Mouse (Mus musculus) forelimb bud, embryonic 11.5 days (tissue): ENCODE results near the gene Anks6.

Experiments
- DNase-seq: peaks from one replicate; pipeline ENCODE4 v3.0.0-alpha.2; 2012; ENCODE audit warnings: low read depth, low spot score

Anks6 gene

GRCm38 (mm10) chr4:47046974-47047373 is 10.3 kb downstream of the Anks6 start:
- no peak for DNase-seq

GRCm38 (mm10) chr4:47043866-47044265 is 13.4 kb downstream of the Anks6 start:
- no peak for DNase-seq

DNA sequence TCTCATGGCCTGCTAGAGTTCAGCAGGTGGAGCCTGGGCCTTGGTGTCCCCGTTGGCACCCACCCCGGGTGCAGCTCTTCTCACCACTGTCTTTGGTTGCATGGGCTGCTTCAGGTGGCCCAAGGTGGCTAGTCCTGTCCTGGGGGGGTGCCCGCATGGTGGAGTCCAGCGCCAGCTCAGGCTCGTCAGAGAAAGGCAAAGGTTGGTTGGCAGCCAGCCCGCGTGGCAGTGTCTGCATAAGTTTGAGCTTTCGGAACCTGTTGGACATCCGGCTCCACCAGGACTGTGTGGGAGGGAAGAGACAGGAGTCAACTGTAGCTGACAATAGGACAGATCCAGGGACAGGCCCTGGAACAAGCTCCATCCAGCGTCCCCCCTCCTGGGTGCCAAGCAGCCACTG is 17.6 kb downstream of the Anks6 start:
- DNase-seq, result no peak

- DNase-seq, result peak; percentile 80
These were observed 19.9 kb downstream of the Anks6 start for GRCm38 (mm10) chr4:47037321-47037657.

DNA sequence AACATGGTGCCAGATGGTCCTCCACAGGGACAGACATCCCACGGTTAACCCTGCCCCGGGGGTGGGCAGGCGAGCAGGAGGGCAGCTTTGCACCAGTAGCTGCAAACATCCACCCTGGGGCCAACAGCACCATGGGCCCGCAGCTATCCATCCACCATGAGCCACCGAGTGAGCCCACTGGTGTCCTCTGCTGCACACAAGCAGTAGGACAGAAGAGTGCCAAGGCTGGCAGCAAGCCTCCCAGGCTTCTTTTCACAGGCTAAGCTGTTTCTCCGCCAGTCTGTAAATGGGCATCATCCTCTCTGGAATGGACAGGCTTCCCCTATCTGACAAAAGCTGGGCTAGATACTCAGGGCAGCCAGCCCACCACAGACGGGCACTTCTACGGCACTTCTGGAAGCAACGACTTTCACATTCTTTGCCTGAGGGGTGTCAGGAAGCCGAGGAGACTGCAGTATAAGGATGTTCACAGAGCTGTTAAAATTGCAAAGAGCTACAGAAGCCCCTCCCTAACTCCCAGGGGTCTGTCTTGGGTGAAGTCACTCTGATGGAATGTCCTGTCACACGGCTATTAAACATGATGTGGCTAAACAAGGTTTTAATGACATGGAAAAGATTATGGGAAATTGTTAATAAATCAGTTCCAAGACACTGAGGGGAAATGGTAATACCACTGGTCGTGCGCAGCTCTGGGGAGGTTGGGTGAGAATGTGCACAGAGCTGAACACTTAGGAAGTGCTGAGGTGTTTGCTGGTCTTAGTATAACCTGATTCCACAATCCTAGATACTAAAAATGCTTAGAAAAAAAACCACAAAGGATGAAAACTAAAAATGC is 20.5 kb downstream of the Anks6 start:
- no peak for DNase-seq

GRCm38 (mm10) chr4:47035536-47035935 is 21.7 kb downstream of the Anks6 start:
- DNase-seq, result no peak

DNA sequence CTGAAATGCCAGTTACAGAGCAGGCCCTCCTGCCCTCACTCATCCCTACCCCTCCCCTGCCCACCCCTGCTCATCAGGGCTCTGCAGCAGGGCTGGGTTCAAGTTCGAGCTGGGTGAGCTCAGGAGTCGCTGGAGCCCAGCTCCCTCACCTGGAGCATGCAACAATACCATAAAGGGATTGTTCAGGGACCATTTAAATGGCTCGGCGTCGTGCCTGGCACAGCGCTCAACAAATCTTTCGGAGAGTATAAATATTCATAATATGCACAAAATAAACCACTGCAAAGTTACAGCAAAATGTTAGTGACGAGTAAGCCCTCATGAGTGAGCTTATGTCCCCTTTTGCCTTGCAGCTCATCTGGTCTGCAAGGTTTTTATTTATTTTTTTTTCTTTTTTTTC is 25.1 kb downstream of the Anks6 start:
- DNase-seq, result no peak

DNA sequence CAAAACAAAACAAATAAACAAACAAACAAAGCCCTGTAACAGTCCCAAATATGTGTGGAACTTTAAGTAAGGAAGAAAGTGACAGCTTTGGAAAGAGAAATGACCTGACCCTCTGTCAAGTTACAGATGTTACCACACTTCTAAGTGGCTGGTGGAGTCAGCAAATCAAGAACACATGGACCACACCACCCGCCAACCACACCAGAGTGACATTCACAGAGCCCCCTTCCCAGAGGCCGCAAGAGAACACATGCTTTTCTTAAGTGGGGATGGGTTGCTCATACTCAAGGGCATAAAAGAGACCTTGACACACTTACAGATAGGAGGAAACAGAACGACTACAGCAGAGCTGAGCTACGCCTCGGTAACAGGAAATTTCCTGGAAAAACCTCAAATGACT is 28.4 kb downstream of the Anks6 start:
- peak; percentile 33 for DNase-seq

- DNase-seq, result no peak
These were observed 33.3 kb downstream of the Anks6 start for GRCm38 (mm10) chr4:47023949-47024348.

DNA sequence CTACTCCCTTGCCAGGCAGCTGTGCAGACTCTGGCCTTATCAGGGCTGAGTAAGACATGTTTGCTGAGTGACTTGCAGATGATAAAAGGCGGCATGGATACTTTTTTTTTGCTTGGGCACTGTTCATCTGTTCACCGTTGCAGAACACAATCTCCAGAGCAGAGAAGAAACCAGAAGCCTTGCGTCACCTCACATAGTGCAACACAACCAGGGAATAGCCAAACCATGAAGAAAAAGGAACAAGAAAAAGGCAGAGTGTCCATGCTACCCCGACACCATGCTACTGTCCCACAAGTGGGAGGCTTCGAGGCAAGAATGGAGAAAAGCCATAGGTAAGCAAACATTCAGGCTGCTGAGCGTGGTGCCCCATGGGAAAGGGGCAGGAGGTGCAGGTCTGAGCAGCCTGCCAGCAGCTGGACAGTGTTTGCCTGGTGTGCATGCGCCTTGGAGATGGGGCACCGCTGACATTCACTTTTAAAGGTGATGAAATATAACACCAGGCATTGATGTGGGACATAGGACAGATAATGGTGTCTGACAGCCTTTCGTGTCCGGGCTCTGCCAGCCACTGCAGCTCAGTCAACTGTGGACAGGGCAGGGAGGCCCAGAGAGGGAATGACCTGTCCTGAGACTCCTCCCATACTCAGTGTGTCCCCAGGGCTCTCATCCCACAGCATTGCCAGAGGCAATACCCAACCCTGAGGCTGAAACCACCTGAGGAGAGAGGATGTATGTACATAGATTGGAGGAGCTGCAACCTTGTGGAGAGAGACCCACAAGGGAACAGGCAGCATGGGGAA is 34.2 kb downstream of the Anks6 start:
- DNase-seq, result no peak

DNA sequence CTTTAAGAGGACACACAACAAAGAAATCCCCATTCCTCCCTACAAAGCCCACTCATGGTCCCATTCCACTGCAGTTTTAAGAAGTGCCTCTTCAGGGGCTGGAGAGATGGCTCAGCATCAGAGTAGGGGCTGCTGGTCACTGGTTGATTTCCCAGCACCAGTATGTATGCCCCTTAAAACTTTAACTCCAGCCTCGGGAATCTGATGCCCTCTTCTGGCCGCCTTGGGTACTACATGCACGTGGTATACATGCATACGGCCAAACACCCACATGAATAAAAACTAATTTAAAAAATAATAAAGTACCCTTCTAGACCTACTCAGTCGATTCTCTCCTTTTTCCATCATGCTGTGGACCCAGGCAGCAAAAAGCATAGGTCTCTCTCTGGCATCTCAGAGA is 36.7 kb downstream of the Anks6 start:
- peak; percentile 62 for DNase-seq

DNA sequence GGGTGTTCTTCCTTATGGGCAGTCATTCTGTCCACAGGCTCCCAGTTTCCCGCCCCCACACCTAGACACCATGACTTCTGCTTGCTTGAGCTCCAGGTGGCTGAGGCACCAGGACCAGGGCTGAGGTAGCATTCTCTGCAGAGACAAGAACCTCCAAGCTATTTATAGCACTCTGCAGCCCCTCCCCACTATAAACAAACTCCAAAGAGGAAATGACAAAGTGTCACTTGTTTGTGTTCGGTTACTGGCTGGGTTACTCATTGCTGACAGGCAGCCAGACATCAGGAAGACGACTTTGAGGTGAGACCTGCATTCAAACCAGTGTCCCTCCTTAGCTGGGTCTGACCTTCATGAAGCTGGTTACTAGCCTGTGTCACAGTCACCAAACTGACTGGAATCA is 42.1 kb downstream of the Anks6 start:
- DNase-seq, result no peak

- no peak for DNase-seq
These were observed 44.8 kb downstream of the Anks6 start for GRCm38 (mm10) chr4:47012476-47012875.

DNA sequence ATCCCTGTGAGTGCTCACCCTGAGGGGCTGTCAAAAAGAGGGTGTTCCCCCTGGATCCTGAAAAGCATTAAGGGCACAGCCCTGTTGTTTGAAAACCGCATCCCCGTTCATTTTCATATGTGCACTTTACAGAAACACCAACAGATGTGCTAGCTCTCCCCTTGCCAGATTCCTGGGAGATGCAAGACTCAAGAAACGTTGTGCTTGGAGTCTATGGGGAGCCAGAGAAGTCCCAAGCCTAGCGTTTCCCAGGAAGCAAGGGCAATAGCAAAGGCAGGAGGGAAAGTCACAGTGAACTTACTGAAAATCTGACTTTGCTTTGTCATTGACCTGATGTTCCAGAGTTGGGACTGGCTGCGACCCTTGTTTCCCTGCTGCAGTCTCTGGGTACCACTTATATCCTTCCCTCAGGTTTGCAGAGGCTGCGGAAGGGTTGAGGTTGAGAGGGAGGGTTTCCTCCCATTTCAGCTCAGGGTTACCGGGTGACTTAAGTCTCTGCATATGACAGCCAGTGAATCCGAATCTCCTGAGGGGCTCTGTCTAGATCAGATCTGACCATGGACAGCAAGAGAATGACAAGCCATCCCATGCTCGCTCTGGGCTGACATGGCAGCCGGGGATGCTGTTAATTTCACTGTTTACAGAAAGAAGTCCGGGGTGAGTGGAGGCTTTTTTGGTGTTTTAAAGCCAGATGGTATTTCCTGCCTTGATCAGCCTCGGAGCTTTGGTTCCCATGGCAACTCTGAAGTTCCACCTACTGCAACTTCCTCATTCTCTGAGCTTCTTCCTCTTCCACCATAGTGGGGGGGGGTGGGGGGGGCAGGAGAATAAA is 46.6 kb downstream of the Anks6 start:
- peak; percentile 24 for DNase-seq

GRCm38 (mm10) chr4:47000626-47001395 is 56.4 kb downstream of the Anks6 start:
- no peak for DNase-seq

DNA sequence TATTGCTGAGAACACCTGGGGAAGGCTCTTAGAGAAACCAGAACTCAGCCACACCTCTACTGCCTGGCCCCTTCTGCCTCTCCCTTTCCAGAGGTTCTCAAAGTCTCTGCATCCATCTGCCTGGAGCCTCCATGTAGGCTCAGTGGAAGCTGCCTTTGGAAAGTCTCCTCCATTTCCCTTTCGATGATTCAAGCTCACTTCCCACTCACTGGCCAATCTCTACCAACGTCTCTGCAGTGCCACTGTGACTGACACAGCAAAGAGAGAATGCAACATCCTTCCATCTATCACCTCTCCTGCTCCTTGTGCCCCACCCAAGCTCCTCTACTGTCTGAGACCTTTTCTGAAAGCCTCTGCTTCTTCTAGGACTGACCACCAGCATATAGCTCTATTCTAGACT is 59.3 kb downstream of the Anks6 start:
- no peak for DNase-seq

DNA sequence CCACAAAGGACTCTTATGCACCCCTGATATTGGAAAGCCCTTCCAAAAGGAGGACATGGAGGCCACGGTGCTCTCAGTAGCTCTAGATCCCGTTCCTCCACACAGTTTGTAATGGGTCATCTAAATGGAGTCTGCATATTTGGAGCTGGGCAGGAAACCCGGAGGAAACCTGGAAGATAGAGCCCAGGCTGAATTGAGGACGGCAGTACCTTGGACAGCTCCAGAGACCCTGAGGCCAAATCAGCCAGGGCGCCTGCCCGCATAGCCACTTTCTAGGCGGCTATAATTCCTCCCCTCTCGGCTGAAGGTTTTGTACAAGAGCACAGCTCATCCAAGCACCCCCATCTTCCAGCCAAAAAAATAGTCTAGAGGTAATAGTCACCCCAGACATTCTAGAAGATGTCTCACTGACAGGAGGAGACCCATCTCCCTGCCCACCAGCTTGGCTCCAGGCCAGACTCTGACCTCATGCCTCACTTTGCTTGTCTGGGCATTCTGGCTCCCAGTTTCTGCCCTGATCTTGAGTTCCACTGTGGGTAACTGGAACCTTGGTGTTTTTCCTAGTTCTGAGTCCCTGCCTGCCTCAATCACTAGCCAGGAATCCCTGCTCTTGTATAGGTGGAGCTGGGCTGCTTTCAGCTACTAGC is 64.3 kb downstream of the Anks6 start:
- peak; percentile 81 for DNase-seq

GRCm38 (mm10) chr4:46991959-46992316 is 65.3 kb downstream of the Anks6 start:
- no peak for DNase-seq

DNA sequence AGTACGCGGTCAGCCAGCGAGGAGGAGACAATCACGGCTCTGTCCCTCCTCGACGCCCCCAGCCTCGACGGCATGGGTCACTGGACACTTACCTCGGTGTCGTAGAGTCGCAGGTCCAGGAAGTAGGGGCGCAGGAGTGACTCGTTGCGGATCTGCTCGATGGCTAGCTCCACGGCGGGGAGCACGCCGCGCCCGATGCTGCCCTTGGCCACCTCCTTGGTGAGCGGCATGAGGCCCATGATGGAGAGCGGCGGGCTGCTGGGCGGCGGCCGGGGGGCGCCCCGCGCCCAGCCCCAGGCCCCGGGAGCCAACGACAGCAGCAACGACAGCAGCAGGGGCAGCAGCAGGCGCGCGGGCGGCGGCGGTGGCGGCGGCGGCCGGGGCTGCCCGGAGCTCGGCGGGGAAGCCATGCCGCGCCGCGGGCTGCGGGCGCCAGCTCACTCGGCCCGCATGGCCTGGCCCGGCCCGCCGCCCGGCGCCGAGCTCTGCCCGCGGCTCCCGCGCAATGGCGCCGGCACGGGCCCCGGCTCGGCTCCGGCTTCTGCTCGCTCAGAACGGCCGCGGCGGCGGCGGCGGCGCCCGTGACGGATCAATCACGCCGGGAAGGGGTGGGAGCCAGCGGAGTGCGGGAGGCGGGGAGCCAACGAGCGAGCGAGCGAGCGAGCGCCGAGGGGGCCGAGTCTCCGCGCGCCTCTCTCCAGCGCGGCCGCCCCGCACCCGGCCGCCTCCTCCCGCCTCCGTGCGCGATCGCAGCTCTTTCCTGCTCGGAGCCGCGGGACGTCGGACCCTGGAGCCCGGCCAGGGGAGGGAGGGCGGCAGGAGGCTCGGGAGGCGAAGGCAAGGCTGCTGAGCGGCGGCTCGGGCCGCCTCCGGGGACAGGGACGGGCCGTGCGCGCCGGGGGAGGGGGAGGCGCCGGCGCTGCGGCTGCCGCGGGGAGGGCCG is 65.9 kb downstream of the Anks6 start, which contains the start of gene Gabbr2:
TSS of gene Gabbr2 (minus strand) at position 858 of the 943 bp plus-strand sequence.
- DNase-seq, result no peak
